Mouse (Mus musculus): ENCODE results near the gene Gm28043.

- TF ChIP-seq POLR2AphosphoS2 (IDR thresholded peaks at IDR 0.05; ENCODE audit: insufficient read length, low read depth) (peak; percentile 17), POLR2A (IDR thresholded peaks at IDR 0.05; ENCODE audit: insufficient read length, low read depth) (no peak), MYOG (IDR thresholded peaks at IDR 0.05; ENCODE audit: control insufficient read depth in 1 of 3, insufficient read depth in 1 of 3, insufficient read length in 2 of 3, low read depth in 2 of 3) (no peak)
Measured at GRCm38 (mm10) chr17:29711745-29712431, 97.2 kb downstream of the Gm28043 start.
